Mouse (Mus musculus): ENCODE data around the gene Rom1.
A peak's percentile ranks its signal among the peaks of the same experiment; 100 is the strongest.

The Rom1 gene

DNA sequence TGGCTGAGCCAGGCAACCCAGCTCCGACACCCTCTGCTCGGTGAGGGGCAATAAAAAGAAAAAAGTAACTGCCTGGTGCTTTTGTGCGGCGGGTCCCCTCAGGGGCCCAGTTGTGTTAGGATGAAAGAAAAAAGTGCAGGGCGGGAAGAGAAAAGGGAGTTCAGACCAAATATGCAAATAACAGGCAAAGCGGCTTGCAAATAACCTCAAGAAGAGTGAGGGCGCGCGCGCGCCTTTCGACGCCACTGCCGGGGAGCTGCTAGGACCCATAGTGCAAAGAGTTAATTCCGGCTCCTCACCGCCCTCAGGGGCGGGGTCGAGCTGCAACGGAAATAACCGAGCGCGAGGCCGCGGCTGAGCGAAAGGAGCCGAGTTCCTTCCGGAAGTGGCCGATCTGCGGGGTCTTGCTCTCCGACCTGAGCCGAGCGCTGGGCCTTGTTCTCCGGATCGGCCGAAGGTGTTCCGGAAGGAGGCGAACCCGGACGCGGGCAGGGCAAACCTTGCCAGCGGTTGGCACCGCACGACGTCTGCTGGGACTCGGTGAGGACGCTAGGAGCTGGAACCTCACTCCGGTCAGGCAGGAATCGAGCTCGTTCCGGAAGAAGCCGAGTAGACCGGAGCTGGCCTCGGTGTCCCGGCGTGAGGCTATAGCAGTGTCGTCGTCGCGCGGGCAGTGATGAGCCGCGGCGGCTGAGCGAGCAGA lies 12.5 kb upstream of the Rom1 start, which contains the start of gene Mta2:
Mta2 (plus strand) TSS at position 361 of the 703 bp plus-strand sequence.
- DNase-seq, result peak; percentile 95

GRCm38 (mm10) chr19:8941136-8941514 lies 12.0 kb upstream of the Rom1 start:
- no peak for DNase-seq

- DNase-seq, result no peak
These were observed 11.5 kb upstream of the Rom1 start for GRCm38 (mm10) chr19:8940526-8941133.

DNA sequence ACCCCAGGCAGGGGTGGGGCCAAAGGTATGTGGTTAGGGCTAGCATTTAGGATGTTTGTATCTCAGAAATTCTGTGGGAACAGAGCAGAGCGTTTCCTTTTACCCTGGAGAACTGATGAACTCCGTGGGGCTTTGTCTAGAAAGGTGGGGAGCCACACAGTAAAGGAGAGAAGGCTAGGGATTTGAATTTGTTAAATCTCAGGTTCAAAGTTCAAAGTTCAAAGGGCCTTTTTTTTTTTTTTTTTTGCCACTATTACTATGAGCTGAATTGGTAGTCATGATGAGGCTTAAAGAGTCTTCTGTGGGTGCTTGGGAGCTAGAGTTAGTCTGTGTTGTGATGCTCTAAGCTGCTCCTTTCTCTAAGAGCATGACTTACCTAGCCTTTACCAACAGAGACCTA lies 7.6 kb upstream of the Rom1 start:
- DNase-seq, result no peak

DNA sequence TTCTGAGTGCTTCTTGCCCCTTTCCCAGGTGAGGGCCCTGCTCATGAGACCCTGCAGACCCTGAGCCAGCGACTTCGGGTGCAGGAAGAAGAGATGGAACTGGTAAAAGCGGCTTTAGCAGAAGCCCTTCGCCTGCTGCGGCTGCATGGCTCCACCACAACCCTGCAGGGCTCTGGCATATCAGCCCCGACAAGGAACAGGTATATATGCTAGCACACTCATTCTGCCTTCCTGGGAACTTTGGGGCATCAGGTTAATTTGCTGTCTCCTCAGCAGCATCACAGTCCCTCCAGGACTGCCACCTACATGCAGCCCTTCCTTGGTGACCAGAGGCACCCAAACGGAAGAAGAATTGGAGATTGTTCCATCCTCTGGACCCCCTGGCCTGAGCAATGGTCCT lies 1.6 kb upstream of the Rom1 start:
- no peak for DNase-seq

DNA sequence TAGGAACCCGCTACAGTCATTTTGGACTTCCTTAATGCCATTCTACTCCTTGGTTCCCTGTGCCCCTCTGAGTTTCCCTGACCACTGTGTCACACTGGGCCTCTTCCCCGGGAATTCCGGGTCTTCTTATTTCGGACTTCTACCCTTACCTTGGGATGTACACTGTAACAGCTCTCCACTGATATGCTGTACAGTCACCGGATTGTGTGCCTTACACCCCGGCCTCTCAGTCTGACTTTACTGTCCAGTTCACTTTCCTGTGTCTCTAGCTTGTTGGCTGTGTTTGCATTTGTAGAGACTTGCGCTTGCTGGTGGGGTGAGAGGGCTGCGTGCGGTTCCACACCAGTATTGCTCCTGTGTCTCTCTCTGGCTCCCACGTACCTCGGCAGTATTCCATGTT lies 961 bp upstream of the Rom1 start:
- no peak for DNase-seq

- DNase-seq, result no peak
These were observed 400 bp downstream of the Rom1 start for GRCm38 (mm10) chr19:8928689-8929223.

DNA sequence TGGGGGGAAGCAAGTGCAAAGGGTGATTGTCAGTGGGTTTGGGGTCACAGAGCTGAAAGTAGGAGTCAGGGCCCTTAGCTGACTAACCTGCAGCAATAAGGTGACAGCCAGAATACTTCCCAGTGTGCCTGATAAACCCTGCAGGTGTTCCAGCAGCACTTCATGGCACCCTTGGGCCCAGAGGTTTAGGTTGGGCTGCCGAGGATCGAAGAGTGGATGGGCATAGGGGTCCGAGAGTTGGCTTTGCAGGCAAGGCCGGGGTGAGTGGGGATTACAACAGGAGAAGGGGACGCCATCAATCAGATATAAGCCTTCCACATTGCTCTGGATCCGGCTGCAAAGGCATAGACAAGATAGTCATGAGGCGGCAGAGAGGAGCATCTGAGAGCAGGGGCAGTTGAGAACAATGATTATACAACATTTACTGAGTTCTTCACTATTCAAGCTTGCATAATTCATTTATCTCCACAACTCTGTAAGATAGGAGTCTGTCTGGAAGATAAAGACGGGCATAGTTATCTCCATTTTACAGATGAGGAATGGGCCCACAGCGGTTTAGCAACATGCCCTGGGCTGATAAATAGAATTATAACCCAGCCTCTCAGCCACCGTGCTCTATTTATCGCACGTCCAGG lies 1.1 kb downstream of the Rom1 start:
- DNase-seq, result no peak

DNA sequence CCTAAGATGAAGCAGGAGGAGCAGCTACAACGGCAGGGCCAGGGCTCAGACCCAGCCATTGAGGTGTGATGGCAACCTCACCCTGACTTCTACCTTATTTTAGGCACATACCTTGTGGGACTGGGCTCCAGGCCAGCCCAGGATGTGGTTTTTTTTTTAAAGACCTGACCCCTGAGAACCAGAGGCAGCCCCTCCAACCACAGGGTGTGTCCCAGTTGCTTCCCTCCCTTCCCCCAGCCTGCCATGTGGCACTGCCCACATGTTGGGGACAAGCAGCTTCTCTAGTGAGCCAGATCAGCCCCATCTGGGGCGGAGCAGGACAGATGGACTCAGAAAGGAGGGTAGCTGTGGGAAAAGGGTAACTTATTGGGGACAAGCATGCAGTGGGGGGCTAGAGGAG lies 2.4 kb downstream of the Rom1 start:
- no peak for DNase-seq

DNA sequence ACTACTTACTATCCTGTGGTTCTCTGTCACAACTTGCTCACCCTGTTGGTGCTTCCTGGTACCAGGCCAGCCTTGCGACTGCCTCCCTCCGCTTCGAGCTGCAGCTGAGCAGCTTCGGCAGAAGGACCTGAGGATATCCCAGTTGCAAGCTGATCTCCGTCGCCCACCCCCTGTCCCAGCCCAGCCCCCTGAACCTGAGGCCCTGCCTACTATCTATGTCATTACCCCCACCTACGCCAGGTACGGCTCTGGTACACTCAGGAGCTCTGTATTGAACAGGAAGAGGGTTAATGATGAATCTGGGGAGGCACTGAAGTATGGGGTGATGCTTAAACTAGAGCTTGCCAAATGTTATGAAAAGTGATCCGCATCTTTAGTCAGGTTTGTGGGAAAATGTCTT lies 7.4 kb downstream of the Rom1 start:
- DNase-seq, result no peak

- peak; percentile 21 for DNase-seq
These were observed 8.3 kb downstream of the Rom1 start for GRCm38 (mm10) chr19:8920836-8921291.

GRCm38 (mm10) chr19:8920073-8920736 lies 9.0 kb downstream of the Rom1 start, which contains the start of gene B3gat3:
Gene B3gat3, plus strand, starts transcription at chr19:8920374.
- DNase-seq, result peak; percentile 98

DNA sequence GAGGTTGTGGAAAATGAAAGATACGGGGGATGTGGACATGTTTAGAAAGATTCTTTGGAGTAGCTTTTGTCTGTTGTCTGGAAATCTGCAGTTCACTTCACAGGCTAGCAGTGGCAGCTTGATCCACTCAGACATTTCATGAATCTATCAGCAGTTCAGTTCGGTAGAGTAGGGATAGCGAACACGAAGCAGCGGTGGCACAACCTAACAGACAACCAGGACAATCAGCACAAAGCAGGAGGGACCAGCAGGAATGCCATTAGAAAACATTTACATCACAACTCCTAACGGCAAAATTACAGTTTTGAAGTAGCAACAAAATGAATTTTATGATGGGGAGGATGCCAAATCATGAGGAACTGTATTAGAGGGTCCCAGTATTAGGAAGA lies 9.5 kb downstream of the Rom1 start:
- no peak for DNase-seq

GRCm38 (mm10) chr19:8919000-8919399 lies 10.2 kb downstream of the Rom1 start:
- no peak for DNase-seq

- DNase-seq, result no peak
These were observed 14.9 kb downstream of the Rom1 start for GRCm38 (mm10) chr19:8914212-8914611.

DNA sequence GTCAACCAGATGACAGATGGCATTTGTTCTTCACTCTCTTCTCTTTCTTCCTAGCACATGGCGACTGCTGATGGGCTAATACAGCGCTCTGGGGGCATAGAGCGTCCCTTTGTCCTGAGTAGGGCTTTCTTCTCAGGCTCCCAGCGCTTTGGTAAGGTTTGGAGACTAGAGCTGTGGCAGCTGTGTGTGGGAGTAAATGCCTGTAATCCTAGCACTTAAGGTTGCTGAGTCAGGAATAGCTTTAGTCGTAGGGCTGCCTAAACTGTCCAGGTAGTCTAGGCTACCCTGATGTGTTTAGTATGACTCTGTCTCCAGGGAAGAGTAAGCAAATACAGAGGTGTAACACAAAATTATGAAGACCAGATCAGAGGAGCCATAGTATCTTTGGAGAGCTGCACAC lies 17.3 kb downstream of the Rom1 start:
- DNase-seq, result no peak

DNA sequence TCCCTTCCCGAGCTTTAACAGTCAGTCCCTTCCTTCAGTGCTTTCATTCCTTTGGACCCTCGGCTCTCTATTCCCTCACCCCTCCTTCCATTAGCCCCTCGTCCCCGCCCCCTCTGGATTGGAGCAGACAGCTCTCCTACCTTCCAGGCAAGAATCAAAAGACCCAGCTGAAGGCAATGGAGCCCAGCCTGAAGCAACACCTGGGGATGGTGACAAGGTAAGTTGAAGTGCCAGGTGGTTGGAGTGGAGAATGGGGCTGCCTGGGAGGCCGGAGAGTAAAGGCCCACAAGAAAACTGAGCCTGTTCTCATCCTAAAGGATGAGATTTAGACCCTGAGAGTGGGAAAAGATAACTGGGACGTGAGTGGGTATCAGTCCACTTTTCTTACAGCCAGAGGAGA lies 20.6 kb downstream of the Rom1 start:
- DNase-seq, result no peak

DNA sequence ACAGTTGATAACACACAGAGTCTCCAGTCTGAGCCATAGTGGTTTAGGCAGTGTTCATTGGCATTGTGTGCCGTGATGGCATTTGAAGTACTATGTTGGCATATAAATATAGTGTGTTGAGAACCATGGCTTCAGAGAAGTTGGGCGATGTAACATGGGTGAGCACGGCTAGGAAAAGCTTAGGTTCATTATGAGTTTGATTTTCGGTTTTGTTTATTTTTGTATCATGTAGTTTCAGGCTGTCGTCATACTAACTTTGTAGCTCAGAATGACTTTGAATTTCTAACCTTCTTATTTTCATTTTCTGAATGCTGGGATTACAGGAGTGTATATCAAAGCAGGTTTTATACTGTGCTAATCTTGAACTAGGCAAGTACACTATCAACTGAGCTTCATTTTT lies 25.7 kb downstream of the Rom1 start:
- DNase-seq, result no peak

- DNase-seq, result no peak
These were observed 30.1 kb downstream of the Rom1 start for GRCm38 (mm10) chr19:8899079-8899478.

- DNase-seq, result no peak
These were observed 30.6 kb downstream of the Rom1 start for GRCm38 (mm10) chr19:8898576-8898975.

DNA sequence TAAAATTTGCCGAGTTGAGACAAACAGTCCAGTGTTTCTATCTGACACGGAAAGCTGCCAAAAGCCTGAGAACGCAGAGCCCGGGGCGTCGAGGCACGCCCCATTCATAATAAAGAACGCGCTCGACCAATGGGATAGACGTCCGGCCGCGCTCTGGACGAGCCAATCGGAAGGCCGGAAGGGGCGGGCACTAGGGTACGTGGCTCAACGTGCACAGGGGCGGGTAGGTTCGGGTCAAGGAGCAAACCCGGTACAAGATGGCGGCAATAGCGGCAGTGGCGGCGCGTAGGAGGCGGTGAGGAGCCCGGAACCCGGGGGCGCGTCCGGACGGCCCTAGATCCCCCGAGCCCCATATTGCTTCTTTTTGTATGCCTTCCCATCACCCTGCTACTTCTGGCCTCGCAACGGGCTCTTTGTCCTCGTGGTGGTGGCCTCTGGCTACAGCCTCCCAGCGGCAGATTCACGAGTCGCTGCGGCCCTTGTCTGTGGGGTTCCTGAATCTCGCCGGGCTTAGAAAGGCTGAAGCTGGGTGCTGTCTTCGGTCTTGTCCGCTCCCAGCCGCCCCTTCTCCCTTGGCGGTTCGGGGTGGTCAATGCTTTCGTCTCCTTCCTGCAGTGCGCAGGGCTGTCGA lies 31.2 kb downstream of the Rom1 start, which contains the start of gene Ganab:
Ganab (plus strand) TSS at position 207 of the 631 bp plus-strand sequence.
- peak; percentile 95 for DNase-seq

- peak; percentile 53 for DNase-seq
These were observed 31.8 kb downstream of the Rom1 start for GRCm38 (mm10) chr19:8897211-8897864.

All from kidney, adult 18-20 months (tissue).